Mouse (Mus musculus): ENCODE data around the gene Tmf1.

GRCm38 (mm10) chr6:97210191-97210961 lies 31.5 kb upstream of the Tmf1 start, which contains the start of gene Arl6ip5:
- no peak for TF ChIP-seq CHD2 (IDR thresholded peaks at IDR 0.05; ENCODE audit: low read length)
- TF ChIP-seq ELF1 (IDR thresholded peaks at IDR 0.05; ENCODE audit: low read depth, low read length): peak; percentile 47; the same call in 1 of the 2 replicates
- TF ChIP-seq MAX (IDR thresholded peaks at IDR 0.05; ENCODE audit: low read length): peak; percentile 31; the same call in 1 of the 2 replicates

Measured in CH12.LX (cell line).